Mouse (Mus musculus) hindbrain, embryonic 13.5 days (tissue): ENCODE results near the gene B3glct. TPM values are rescaled to one million over a fixed set of nuclear protein-coding genes. Genes with fewer than 3 reads are reported as not detected.

Experiments
- ATAC-seq: fragments of 200-750 bp; cut with Nextera tagmentation; 2 replicates; pipeline ENCODE4 v1.8.0; 2017; ENCODE audit warnings: moderate TSS enrichment; ENCODE audit not compliant: low FRiP score
- H3K27ac ChIP-seq: fragments of 300-500 bp; sonication (generic); 2 replicates; pipeline ENCODE4 v1.5.1; 2015; ENCODE audit warnings: inconsistent platforms, mild to moderate bottlenecking, moderate library complexity
- H3K27me3 ChIP-seq: fragments of 300-500 bp; sonication (generic); 2 replicates; pipeline ENCODE4 v1.6.1; 2015; ENCODE audit warnings: mild to moderate bottlenecking, inconsistent platforms
- H3K36me3 ChIP-seq: fragments of 300-500 bp; sonication (generic); 2 replicates; pipeline ENCODE4 v1.6.1; 2015; ENCODE audit warnings: mild to moderate bottlenecking, inconsistent platforms
- H3K4me1 ChIP-seq: fragments of 300-500 bp; sonication (generic); replicated peaks from 2 replicates; pipeline ENCODE4 v1.6.1; 2015; ENCODE audit warnings: inconsistent platforms
- H3K4me2 ChIP-seq: fragments of 300-500 bp; sonication (generic); 2 replicates; pipeline ENCODE4 v1.6.1; 2015; ENCODE audit warnings: inconsistent platforms, mild to moderate bottlenecking, moderate library complexity
- H3K4me3 ChIP-seq: fragments of 300-500 bp; sonication (generic); 2 replicates; pipeline ENCODE4 v1.5.1; 2015; ENCODE audit warnings: mild to moderate bottlenecking, inconsistent platforms
- H3K9ac ChIP-seq: fragments of 300-500 bp; sonication (generic); 2 replicates; pipeline ENCODE4 v1.6.1; 2015; ENCODE audit warnings: mild to moderate bottlenecking, inconsistent platforms
- H3K9me3 ChIP-seq: fragments of 300-500 bp; sonication (generic); 2 replicates; pipeline ENCODE4 v1.6.1; 2016; ENCODE audit warnings: inconsistent platforms
- WGBS: fragments of 180-500 bp; shearing (Covaris S2); methylation state at CpG from one replicate; pipeline ENCODE4 v1.1.7; 2015; 5-methylcytosine and 5-hydroxymethylcytosine counted together
- polyA plus RNA-seq: library from polyadenylated mRNA; unstranded; fragments of >200 nt; fragmentation: Nextera tagmentation; extraction: Ambion mirVana; gene quantifications from 2 replicates; pipeline ENCODE4 v1.2.1, GENCODE M21; 2015

B3glct gene
- polyA plus RNA-seq, 1 experiment from 2014 or later: 12.2 TPM

DNA sequence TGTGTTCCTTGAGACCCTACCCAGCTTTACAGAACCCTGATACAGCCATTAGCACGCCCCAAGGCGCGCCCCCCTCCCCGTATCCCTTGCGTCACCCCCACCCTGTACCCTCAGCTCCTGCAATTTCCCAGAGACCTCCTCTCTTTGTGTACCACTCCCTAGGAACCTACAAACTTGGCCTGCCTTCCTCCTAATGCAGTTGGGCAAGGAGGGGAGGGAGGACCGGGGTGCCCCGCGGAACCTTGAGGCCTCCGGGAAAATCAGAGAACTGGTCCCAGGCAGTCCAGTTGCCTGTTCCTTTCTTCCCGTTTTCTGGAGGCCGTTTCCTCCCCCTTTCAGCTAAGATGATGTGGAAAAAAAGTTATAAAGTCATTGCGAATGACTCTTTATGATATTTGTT is 1.3 kb downstream of the B3glct start:
- H3K27me3 ChIP-seq: peaks cover 10% of the 10 kb centered on the region; the same call in 1 of the 2 replicates
- no peak overlapping the region for H3K27ac ChIP-seq
- H3K9ac ChIP-seq: peak overlapping the region; percentile 87; the same call in 1 of the 2 replicates
- WGBS: 8% methylated on average over 12 of the region's 12 CpGs
- ATAC-seq: peak; percentile 4; the same call in 1 of the 2 replicates
- peaks cover 17% of the 10 kb centered on the region for H3K4me1 ChIP-seq
- H3K9me3 ChIP-seq: no peaks in the 10 kb centered on the region
- H3K4me2 ChIP-seq: peak overlapping the region; percentile 93
- no peaks in the 10 kb centered on the region for H3K36me3 ChIP-seq
- peak overlapping the region; percentile 71 for H3K4me3 ChIP-seq

DNA sequence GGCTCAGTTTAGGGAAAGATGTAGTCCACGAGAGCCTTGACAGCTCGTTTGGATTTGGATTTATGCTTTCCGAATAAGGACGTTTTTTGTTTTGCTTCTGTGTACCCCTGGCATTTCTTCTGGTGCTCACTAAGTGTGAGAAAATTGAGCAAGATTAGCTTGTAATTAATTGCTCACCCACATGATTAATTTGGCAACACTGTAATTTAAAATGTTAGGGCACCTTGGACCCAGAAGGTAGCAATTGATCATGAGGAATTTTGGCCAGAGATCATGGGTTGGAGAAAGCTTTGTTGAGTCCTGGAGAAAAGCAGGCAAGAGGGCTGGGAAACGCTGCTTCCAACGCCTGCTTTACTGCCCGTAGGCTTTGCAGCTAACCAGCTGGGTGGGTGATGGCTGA is 1.9 kb downstream of the B3glct start:
- no peaks in the 10 kb centered on the region for H3K36me3 ChIP-seq
- no peak overlapping the region for H3K4me3 ChIP-seq
- WGBS: 65% methylated on average over 7 of the region's 7 CpGs
- no peak for ATAC-seq
- H3K27me3 ChIP-seq: peaks cover 8% of the 10 kb centered on the region; the same call in 1 of the 2 replicates
- peaks cover 17% of the 10 kb centered on the region for H3K4me1 ChIP-seq
- no peak overlapping the region; the same call in 1 of the 2 replicates for H3K4me2 ChIP-seq
- no peak overlapping the region for H3K9ac ChIP-seq
- no peak overlapping the region for H3K27ac ChIP-seq
- no peaks in the 10 kb centered on the region for H3K9me3 ChIP-seq

DNA sequence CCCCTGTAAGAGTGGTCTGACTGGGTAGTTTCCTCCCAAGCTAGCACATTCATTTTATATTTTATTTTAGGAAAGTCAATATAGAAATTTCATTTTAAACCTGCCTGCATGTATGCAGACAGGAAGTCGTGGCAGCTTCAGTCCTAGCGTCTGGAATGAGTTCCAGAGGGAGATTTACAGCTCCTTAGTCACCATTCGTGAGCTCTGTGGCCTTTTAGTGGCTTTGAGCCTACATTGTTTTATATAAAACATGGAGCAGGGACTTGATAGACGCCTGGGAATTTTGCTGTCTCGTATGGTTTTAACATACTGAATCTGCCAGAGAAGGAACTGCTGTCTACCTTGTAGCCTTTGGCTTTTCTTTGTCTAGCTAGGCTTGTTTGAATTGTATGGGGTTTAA is 2.9 kb downstream of the B3glct start:
- 83% methylated on average over 5 of the region's 5 CpGs for WGBS
- Histone ChIP-seq H3K9ac (no peak overlapping the region), H3K27me3 (peaks cover 8% of the 10 kb centered on the region; the same call in 1 of the 2 replicates), H3K27ac (no peak overlapping the region), H3K4me3 (no peak overlapping the region), H3K4me1 (peaks cover 17% of the 10 kb centered on the region), H3K4me2 (no peak overlapping the region), H3K36me3 (no peaks in the 10 kb centered on the region), H3K9me3 (no peaks in the 10 kb centered on the region)
- no peak for ATAC-seq

DNA sequence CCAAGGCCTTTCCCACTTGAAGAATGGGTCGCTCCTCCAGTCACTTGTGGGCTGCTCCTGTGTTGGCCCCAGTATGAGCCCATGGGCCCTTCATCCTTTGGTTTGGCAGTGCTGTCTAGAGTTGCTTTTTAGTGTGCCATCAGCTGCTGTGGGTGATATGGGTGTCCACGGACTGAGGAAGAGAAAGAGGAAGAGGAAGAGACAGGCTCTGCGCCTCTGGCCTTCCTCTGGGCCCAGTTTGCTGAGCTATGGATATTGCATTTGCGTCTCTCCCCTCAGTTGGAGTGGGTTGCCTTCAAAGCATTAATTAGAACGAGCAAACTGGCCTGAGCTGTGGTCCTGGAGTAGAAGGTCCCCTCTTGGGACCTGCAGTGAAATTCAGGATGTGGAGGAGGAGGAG is 11.8 kb downstream of the B3glct start:
- ATAC-seq: no peak
- H3K9me3 ChIP-seq: no peaks in the 10 kb centered on the region
- no peaks in the 10 kb centered on the region for H3K36me3 ChIP-seq
- WGBS: 80% methylated on average over 5 of the region's 5 CpGs
- no peak overlapping the region for H3K4me3 ChIP-seq
- no peak overlapping the region for H3K9ac ChIP-seq
- H3K27me3 ChIP-seq: no peaks in the 10 kb centered on the region
- H3K27ac ChIP-seq: no peak overlapping the region
- H3K4me1 ChIP-seq: 0 out of 2 replicates have a peak, but pooled peaks cover 6% of the 10 kb centered on the region
- no peak overlapping the region for H3K4me2 ChIP-seq

DNA sequence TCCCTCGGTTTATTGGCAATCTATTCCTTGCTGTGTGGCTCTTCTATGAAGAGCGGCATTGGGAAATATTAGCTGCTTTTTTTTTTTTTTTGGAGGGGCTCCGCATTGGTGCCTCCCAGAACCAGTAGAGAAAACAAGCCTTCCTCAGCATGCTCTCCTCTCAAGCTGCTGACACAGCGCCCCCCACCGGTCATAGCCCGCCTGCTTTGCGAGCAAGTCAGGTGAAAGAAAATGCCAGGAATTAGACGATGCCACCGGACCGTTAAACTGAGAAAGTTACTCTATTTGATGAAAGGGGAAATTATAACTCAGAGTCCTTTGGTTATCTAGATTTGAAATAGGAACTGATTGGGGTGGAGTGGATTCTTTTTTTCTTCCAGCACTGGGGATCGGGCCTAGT is 14.5 kb downstream of the B3glct start:
- 78% methylated on average over 11 of the region's 11 CpGs for WGBS
- no peaks in the 10 kb centered on the region for H3K9me3 ChIP-seq
- 0 out of 2 replicates have a peak, but pooled peaks cover 4% of the 10 kb centered on the region for H3K36me3 ChIP-seq
- no peak overlapping the region for H3K4me2 ChIP-seq
- no peak overlapping the region for H3K27ac ChIP-seq
- 0 out of 2 replicates have a peak, but pooled peaks cover 6% of the 10 kb centered on the region for H3K4me1 ChIP-seq
- ATAC-seq: no peak
- H3K4me3 ChIP-seq: no peak overlapping the region
- H3K9ac ChIP-seq: no peak overlapping the region
- H3K27me3 ChIP-seq: no peaks in the 10 kb centered on the region

DNA sequence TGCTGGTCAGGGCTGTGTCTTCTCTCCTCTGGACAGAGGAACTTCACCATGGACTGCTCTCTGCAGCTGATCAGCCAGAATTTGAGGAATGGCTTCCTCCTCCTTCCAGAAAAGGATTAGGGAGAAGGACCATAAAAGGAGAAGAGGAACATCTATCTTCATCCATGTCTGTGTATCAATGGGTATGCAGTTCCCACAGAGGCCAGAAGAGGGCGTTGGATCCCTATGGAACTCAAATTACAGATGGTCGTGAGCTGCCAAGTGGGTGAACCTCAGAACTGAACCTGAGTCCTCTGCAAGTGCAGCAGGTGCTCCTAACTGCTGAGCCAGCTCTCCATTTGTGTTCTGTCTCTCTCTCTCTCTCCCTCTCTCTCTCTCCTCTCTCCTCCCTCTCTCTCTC is 15.2 kb downstream of the B3glct start:
- no peak overlapping the region for H3K27ac ChIP-seq
- no peak overlapping the region for H3K9ac ChIP-seq
- H3K9me3 ChIP-seq: no peaks in the 10 kb centered on the region
- ATAC-seq: no peak
- H3K27me3 ChIP-seq: no peaks in the 10 kb centered on the region
- H3K4me1 ChIP-seq: 0 out of 2 replicates have a peak, but pooled peaks cover 6% of the 10 kb centered on the region
- no peak overlapping the region for H3K4me3 ChIP-seq
- 79% methylated on average over 2 of the region's 2 CpGs for WGBS
- H3K36me3 ChIP-seq: peaks cover 4% of the 10 kb centered on the region; the same call in 1 of the 2 replicates
- no peak overlapping the region for H3K4me2 ChIP-seq

DNA sequence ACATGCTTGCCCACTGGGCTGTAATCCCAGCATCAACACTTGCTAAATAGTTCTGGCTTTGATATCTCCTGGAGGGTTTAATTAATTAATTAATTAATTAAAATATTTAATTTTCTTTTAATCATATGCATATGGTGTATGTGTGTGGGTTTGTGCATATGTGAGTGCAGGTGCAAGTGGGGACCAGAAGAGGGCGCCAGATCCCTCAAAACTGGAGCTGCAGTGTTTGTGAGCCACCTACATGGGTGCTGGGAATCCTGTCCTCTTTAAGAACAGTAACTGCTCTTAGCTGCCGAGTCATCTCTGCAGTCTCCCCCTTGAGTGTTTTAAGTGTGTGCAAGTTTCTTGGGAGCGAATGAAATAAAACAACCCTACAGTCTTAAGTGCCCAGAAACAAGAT is 15.9 kb downstream of the B3glct start:
- no peaks in the 10 kb centered on the region for H3K9me3 ChIP-seq
- ATAC-seq: no peak
- 0 out of 2 replicates have a peak, but pooled peaks cover 6% of the 10 kb centered on the region for H3K4me1 ChIP-seq
- no peak overlapping the region for H3K4me3 ChIP-seq
- H3K36me3 ChIP-seq: peaks cover 4% of the 10 kb centered on the region; the same call in 1 of the 2 replicates
- no peaks in the 10 kb centered on the region for H3K27me3 ChIP-seq
- WGBS: 77% methylated on average over 3 of the region's 3 CpGs
- H3K9ac ChIP-seq: no peak overlapping the region
- H3K4me2 ChIP-seq: no peak overlapping the region
- no peak overlapping the region for H3K27ac ChIP-seq

DNA sequence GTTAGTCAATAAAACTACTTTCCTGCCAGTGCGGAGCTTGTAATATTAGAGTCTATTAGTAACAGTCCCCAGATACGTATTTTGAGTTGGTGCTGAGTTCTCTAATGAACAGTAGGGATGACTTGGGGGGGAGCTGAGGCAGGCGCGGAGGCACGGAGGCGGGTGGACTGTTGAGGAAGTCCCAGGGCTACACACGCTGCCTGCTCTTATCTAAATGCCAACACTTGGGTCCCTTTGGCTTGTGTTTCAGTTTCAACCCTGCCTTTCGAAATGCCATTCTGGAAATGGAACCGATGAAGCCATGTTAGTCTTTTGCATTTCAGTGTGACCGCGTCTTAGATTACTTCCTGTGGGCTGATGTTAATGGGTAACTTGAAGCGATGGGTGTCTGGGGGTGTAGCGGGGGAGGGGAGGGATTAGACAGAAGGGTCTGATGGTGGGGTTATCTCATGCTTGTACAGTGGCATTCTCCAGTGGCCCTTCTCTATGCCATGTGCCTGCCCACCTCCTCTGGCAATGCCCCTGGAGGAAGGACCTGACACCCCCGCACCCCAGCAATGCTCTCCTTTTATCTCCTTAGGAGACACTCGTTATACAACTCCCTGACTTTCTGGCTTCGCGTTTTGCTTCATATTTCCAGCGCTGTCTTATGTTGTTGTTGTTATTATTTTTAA is 17.2 kb downstream of the B3glct start:
- H3K36me3 ChIP-seq: peaks cover 4% of the 10 kb centered on the region; the same call in 1 of the 2 replicates
- H3K9me3 ChIP-seq: no peaks in the 10 kb centered on the region
- 84% methylated on average over 18 of the region's 18 CpGs for WGBS
- no peak overlapping the region for H3K4me2 ChIP-seq
- no peak overlapping the region for H3K9ac ChIP-seq
- no peak overlapping the region for H3K27ac ChIP-seq
- H3K27me3 ChIP-seq: no peaks in the 10 kb centered on the region
- 0 out of 2 replicates have a peak, but pooled peaks cover 2% of the 10 kb centered on the region for H3K4me1 ChIP-seq
- no peak overlapping the region for H3K4me3 ChIP-seq
- no peak for ATAC-seq

DNA sequence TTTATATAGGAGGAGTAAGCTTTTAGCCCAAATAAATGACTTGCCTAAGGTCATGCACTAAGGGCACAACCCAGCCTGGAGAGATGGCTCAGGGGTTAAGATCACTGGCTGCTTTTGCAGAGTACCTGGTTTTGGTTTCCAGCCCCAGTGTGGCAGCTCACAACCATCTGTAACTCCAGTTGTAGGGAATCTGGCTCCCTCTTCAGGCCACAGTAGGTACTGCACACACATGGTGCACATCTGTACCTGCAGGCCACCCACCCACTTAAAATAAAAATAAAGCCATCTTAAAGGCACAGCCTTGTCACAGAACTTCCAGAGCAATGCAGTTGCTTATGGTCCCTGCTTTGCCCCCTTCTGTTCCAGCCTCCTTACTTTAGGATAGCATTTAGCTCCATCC is 24.7 kb downstream of the B3glct start:
- ATAC-seq: no peak
- Histone ChIP-seq H3K27me3 (no peaks in the 10 kb centered on the region), H3K27ac (no peak overlapping the region), H3K36me3 (peaks cover under 1% of the 10 kb centered on the region; the same call in 1 of the 2 replicates), H3K4me1 (no peaks in the 10 kb centered on the region), H3K4me3 (no peak overlapping the region), H3K9ac (no peak overlapping the region), H3K9me3 (0 out of 2 replicates have a peak, but pooled peaks cover 7% of the 10 kb centered on the region), H3K4me2 (no peak overlapping the region)

DNA sequence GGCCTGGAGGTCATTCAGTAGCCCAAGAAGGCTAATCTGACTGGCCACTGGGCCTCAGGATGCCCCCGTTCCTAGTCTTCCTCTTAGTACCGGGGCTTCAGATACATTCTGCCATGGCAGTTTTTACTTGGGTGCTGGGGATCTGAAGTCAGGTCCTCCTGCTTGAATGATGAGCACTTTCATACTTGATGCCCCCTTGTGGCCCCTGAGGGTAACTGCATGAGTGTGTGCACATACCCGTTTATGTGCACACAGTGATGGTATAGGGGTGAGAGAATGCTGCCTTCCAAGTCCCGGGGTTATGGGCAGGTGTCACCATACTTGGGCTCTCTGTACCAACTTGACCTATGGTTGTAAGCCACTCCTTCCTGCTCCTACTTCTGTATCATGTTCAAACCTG is 33.5 kb downstream of the B3glct start:
- no peak overlapping the region for H3K4me2 ChIP-seq
- H3K4me3 ChIP-seq: no peak overlapping the region
- no peak for ATAC-seq
- H3K27me3 ChIP-seq: no peaks in the 10 kb centered on the region
- H3K9ac ChIP-seq: no peak overlapping the region
- no peak overlapping the region for H3K27ac ChIP-seq
- H3K9me3 ChIP-seq: no peaks in the 10 kb centered on the region
- WGBS: 96% methylated on average over 4 of the region's 4 CpGs
- H3K36me3 ChIP-seq: peaks cover 12% of the 10 kb centered on the region
- H3K4me1 ChIP-seq: peaks cover 23% of the 10 kb centered on the region

DNA sequence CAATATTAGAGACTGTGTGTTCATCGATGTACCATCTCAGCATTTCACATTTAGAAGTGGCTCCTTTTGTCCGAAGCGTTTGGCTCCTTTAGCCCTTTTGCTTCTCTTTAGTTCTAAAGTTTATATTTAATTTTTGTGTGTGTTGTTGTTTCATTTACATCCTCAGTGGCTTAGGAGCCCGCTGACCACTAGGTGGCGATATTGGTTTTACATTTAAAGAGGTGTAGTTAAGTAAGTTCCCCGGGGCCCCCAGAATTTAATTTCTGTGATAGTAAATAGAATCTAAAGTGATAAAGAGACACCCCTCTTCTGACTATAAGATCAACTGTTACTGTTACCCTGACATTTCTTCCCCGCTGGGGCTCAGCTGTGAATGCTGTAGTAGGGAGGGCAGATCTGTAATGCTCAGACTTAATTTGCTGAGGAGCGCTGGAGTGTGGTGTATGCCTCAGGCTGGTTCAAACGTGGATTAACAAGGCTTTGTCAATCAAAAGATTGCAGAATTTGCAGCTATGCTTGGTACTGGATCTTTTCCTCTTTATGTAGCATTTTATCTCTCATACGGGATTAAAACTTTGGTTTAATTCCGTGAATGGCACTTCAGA is 35.2 kb downstream of the B3glct start:
- H3K9ac ChIP-seq: no peak overlapping the region
- H3K36me3 ChIP-seq: peaks cover 7% of the 10 kb centered on the region
- H3K27me3 ChIP-seq: no peaks in the 10 kb centered on the region
- H3K4me3 ChIP-seq: no peak overlapping the region
- H3K9me3 ChIP-seq: no peaks in the 10 kb centered on the region
- WGBS: 46% methylated on average over 11 of the region's 11 CpGs
- H3K4me1 ChIP-seq: peaks cover 23% of the 10 kb centered on the region
- H3K4me2 ChIP-seq: peak overlapping the region; percentile 18
- H3K27ac ChIP-seq: peak overlapping the region; percentile 66; the same call in 1 of the 2 replicates
- peak; percentile 72; the same call in 1 of the 2 replicates for ATAC-seq

DNA sequence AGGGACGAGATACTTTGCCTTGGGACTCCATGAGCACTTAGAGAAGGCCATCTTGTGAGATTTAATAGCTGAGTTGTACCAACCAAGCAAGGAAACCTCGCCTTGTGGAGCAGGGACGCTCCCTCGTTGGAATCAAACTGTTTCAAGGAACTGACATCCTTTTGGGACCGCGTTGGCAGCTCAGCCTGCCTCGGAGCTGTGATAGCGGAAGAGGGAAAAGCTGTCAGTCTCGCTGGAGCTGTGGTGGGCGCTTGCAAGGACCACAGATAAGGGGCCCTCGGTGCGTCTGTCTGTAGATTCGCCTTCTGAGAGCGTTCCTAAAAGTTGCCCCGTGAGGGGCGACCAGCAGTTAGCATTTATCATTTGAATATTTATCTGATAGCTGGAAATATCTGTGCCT is 35.8 kb downstream of the B3glct start:
- H3K4me2 ChIP-seq: peak overlapping the region; percentile 18
- H3K4me1 ChIP-seq: peaks cover 23% of the 10 kb centered on the region
- 0 out of 2 replicates have a peak overlapping the region, but pooled peaks have one; percentile 31 for H3K9ac ChIP-seq
- ATAC-seq: no peak
- peak overlapping the region; percentile 66 for H3K27ac ChIP-seq
- H3K9me3 ChIP-seq: no peaks in the 10 kb centered on the region
- no peak overlapping the region for H3K4me3 ChIP-seq
- 65% methylated on average over 16 of the region's 16 CpGs for WGBS
- peaks cover 4% of the 10 kb centered on the region for H3K36me3 ChIP-seq
- H3K27me3 ChIP-seq: no peaks in the 10 kb centered on the region
